Mouse (Mus musculus): ENCODE data around the gene Gpc6. TPM values are rescaled to one million over a fixed set of nuclear protein-coding genes. Genes with fewer than 3 reads are reported as not detected.

The Gpc6 gene
- polyA plus RNA-seq, 1 experiment from 2014 or later = 31.2 TPM

DNA sequence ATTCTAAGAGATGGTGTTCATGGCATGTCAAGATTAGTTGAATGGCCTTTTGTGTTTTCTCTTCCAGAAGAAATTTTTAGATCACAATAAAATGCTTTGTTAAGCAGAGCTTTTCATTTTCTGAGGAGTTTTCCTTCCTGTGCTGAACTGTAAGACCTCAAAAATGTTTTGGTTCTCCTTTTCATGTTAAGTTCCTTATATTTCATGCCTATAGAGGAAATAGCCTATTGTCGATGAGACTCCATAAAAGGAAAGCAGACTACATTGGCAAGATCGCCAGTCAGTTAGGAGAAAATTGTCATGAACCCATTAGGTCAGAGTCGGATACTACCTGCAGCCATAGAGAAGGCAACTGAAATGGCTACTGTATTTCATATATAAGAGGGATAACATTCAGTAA, 278.8 kb downstream of the Gpc6 start:
- Histone ChIP-seq H3K4me3 (ENCODE audit: low read depth, low read length) (no peak overlapping the region), H3K4me1 (ENCODE audit: control insufficient read depth, insufficient read depth, low read length) (no peaks in the 10 kb centered on the region), H3K4me2 (ENCODE audit: low read depth) (no peak overlapping the region), H3K9ac (ENCODE audit: low read length) (no peak overlapping the region), H3K9me3 (ENCODE audit: control insufficient read depth, low read length) (no peaks in the 10 kb centered on the region), H3K27me3 (ENCODE audit: control insufficient read depth, insufficient read depth, low read length) (no peaks in the 10 kb centered on the region), H3K36me3 (ENCODE audit: control insufficient read depth, insufficient read depth, low read length) (no peaks in the 10 kb centered on the region), H3K27ac (ENCODE audit: low read depth, low read length) (no peak overlapping the region)
- no peak for ATAC-seq (ENCODE audit: insufficient read depth, low FRiP score, low TSS enrichment)
- WGBS = 86% methylated on average over 3 of the region's 3 CpGs
- no peak for DNase-seq (ENCODE audit: low spot score)

DNA sequence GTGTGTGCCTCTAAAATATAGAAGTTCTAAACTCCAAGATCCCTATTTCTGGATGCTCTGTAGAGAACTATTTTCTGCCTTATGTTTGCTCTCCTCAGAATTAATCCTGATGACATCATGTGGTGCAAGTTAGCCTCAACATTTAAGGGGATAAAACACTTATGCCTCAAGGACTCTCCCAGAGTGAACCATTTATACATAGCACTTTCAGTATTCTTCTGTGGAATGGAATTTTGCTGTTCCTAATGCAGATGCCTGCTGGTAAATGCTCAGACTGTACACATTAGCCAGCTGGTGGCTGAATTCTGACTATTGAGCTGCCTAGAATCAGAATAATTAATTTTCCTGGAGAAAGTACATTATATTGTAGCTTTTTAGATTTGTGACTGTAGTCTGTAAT, 289.3 kb downstream of the Gpc6 start:
- ATAC-seq (ENCODE audit: insufficient read depth, low FRiP score, low TSS enrichment) (no peak), DNase-seq (ENCODE audit: low spot score) (no peak)
- no peaks in the 10 kb centered on the region for H3K27me3 ChIP-seq (ENCODE audit: control insufficient read depth, insufficient read depth, low read length)
- H3K9ac ChIP-seq (ENCODE audit: low read length) = no peak overlapping the region
- no peak overlapping the region for H3K27ac ChIP-seq (ENCODE audit: low read depth, low read length)
- H3K36me3 ChIP-seq (ENCODE audit: control insufficient read depth, insufficient read depth, low read length) = no peaks in the 10 kb centered on the region; the same call in 1 of the 2 replicates
- no peak overlapping the region for H3K4me2 ChIP-seq (ENCODE audit: low read depth)
- no peak overlapping the region for H3K4me3 ChIP-seq (ENCODE audit: low read depth, low read length)
- no peaks in the 10 kb centered on the region for H3K4me1 ChIP-seq (ENCODE audit: control insufficient read depth, insufficient read depth, low read length)
- no peaks in the 10 kb centered on the region for H3K9me3 ChIP-seq (ENCODE audit: control insufficient read depth, low read length)

DNA sequence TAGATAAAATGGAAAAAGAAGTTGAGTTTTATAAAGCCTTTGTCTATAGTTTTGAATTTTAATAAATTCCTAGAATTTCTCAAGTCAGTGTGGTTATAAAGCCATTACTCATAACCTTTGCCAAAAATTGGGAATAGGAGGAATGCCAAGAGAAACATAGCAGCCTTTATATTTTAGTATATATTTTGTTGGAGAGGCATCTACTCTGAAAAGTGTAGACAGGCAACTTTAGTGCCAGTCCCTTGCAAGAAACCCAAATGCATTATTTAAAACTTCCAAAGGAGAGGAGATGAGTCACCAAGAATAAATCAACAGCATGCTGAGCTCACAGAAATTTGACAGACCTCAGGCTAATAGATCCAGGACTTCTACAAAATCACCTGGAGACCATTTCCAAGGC, 301.8 kb downstream of the Gpc6 start:
- DNase-seq (ENCODE audit: low spot score) (no peak), ATAC-seq (ENCODE audit: insufficient read depth, low FRiP score, low TSS enrichment) (no peak)
- no peak overlapping the region for H3K4me2 ChIP-seq (ENCODE audit: low read depth)

DNA sequence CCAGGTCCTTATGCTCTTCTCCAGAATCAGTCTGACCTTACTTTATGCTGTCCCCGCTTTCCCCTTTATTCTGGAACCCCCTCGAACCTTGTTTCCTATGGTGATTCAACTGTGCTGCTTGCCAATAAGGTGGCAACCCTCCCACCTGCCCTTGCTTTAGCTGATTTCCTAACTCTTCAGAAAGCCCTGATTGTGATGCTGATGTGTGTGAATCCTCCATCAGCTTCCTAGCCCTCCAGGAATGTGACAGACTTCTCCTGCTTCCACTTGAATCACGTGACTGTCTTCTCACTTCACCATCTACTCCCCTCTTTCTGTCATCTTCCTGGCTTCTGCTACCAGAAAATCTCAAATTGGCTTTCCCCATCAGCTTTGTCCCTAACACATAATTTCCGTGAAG, 305.4 kb downstream of the Gpc6 start:
- Histone ChIP-seq H3K27ac (ENCODE audit: low read depth, low read length) (no peak overlapping the region), H3K27me3 (ENCODE audit: control insufficient read depth, insufficient read depth, low read length) (no peaks in the 10 kb centered on the region), H3K9ac (ENCODE audit: low read length) (no peak overlapping the region), H3K4me2 (ENCODE audit: low read depth) (no peak overlapping the region), H3K9me3 (ENCODE audit: control insufficient read depth, low read length) (no peaks in the 10 kb centered on the region), H3K36me3 (ENCODE audit: control insufficient read depth, insufficient read depth, low read length) (no peaks in the 10 kb centered on the region), H3K4me3 (ENCODE audit: low read depth, low read length) (no peak overlapping the region), H3K4me1 (ENCODE audit: control insufficient read depth, insufficient read depth, low read length) (no peaks in the 10 kb centered on the region)
- DNase-seq (ENCODE audit: low spot score) (no peak), ATAC-seq (ENCODE audit: insufficient read depth, low FRiP score, low TSS enrichment) (no peak)
- 56% methylated on average over 4 of the region's 4 CpGs for WGBS

More for the DNA sequence above, 301.8 kb downstream of the Gpc6 start:
- Histone ChIP-seq H3K27me3 (ENCODE audit: control insufficient read depth, insufficient read depth, low read length) (no peaks in the 10 kb centered on the region), H3K9me3 (ENCODE audit: control insufficient read depth, low read length) (no peaks in the 10 kb centered on the region), H3K4me3 (ENCODE audit: low read depth, low read length) (no peak overlapping the region), H3K4me1 (ENCODE audit: control insufficient read depth, insufficient read depth, low read length) (no peaks in the 10 kb centered on the region), H3K9ac (ENCODE audit: low read length) (no peak overlapping the region), H3K27ac (ENCODE audit: low read depth, low read length) (no peak overlapping the region), H3K36me3 (ENCODE audit: control insufficient read depth, insufficient read depth, low read length) (no peaks in the 10 kb centered on the region)

DNA sequence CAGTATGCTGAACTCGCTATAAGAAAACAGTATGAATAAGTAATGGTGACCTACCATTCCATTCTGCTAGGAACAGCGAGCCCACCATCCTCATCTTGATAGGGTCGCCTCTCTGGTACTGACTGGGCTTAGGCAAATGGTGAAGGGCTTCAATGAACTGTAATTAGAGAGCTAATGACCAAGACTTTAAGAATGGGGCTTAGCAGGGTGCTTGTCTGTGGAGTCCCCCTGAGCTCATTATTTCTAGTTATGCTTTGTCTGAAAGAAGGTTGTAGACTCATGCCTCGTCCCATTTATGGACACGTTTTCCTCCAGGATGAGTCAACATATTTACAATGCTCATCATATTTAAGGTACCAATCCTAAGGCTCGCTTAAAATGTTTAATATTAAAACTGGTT, 313.1 kb downstream of the Gpc6 start:
- no peak overlapping the region for H3K4me3 ChIP-seq (ENCODE audit: low read depth, low read length)
- H3K27me3 ChIP-seq (ENCODE audit: control insufficient read depth, insufficient read depth, low read length) = no peaks in the 10 kb centered on the region
- H3K9me3 ChIP-seq (ENCODE audit: control insufficient read depth, low read length) = no peaks in the 10 kb centered on the region
- H3K9ac ChIP-seq (ENCODE audit: low read length) = no peak overlapping the region
- ATAC-seq (ENCODE audit: insufficient read depth, low FRiP score, low TSS enrichment) (no peak), DNase-seq (ENCODE audit: low spot score) (no peak)
- H3K36me3 ChIP-seq (ENCODE audit: control insufficient read depth, insufficient read depth, low read length) = no peaks in the 10 kb centered on the region
- H3K4me2 ChIP-seq (ENCODE audit: low read depth) = no peak overlapping the region
- no peak overlapping the region for H3K27ac ChIP-seq (ENCODE audit: low read depth, low read length)
- WGBS = 84% methylated on average over 6 of the region's 6 CpGs
- H3K4me1 ChIP-seq (ENCODE audit: control insufficient read depth, insufficient read depth, low read length) = no peaks in the 10 kb centered on the region

DNA sequence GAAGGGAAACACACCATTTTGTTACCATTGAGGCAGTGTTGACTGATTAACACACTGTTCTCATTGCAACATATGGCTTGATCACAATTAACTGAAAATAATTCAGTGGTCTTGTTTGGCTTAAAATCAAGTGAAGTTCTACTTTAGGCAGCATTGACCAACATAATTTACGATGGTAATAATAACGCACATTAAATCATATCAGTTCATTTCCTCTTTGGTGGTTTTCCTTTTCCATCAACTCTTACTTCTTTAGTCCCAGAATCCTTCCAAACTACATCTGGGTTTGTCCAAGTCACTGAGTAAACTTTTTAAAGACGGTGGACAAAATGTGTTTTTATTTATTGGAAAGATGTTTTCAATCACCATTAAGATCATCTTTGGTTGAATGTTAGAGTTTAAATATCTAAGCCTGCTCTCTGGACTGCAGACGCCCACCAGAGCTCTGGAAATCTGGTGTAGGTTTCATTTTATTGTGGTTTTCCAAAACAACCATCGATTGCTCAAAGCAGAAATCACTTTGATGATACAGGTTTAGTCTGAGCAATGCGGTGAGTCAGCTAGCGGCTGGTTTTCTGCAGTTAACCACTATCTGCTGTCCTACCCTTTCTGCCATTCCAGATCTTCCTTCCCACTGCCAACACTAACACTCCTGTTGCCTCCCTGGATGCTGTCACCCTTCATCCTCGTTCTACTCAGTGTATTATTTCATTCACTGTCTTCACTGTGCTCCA, 314.7 kb downstream of the Gpc6 start:
- Histone ChIP-seq H3K4me1 (ENCODE audit: control insufficient read depth, insufficient read depth, low read length) (no peaks in the 10 kb centered on the region), H3K4me2 (ENCODE audit: low read depth) (no peak overlapping the region), H3K27ac (ENCODE audit: low read depth, low read length) (no peak overlapping the region), H3K9ac (ENCODE audit: low read length) (no peak overlapping the region), H3K9me3 (ENCODE audit: control insufficient read depth, low read length) (no peaks in the 10 kb centered on the region), H3K27me3 (ENCODE audit: control insufficient read depth, insufficient read depth, low read length) (no peaks in the 10 kb centered on the region), H3K4me3 (ENCODE audit: low read depth, low read length) (no peak overlapping the region), H3K36me3 (ENCODE audit: control insufficient read depth, insufficient read depth, low read length) (no peaks in the 10 kb centered on the region)
- DNase-seq (ENCODE audit: low spot score) = no peak
- ATAC-seq (ENCODE audit: insufficient read depth, low FRiP score, low TSS enrichment) = no peak
- WGBS = 85% methylated on average over 8 of the region's 8 CpGs

DNA sequence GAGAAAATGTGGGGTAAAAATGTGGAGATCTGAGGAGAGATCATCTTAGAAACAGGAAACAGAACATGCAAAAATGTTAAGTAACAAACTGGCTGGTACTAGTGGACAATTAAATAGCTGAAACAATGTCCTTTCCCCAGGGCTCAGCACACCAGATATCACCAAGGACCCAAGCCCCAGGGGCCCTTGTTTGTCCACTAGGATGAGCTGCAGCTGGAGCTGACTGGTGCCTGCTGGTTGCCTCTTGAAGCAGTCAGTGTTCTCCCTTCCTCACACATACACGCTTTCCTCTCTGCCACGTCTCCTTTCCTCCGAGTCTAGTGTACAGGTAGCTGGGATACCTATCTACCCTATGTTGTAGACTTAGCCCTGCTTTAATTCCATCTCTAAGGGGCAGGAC, 320.5 kb downstream of the Gpc6 start:
- H3K27me3 ChIP-seq (ENCODE audit: control insufficient read depth, insufficient read depth, low read length) = no peaks in the 10 kb centered on the region
- DNase-seq (ENCODE audit: low spot score) = no peak
- H3K4me3 ChIP-seq (ENCODE audit: low read depth, low read length) = no peak overlapping the region
- no peaks in the 10 kb centered on the region for H3K4me1 ChIP-seq (ENCODE audit: control insufficient read depth, insufficient read depth, low read length)
- WGBS = 91% methylated on average over 3 of the region's 3 CpGs
- no peak overlapping the region for H3K9ac ChIP-seq (ENCODE audit: low read length)
- no peak overlapping the region for H3K4me2 ChIP-seq (ENCODE audit: low read depth)
- no peaks in the 10 kb centered on the region for H3K36me3 ChIP-seq (ENCODE audit: control insufficient read depth, insufficient read depth, low read length)
- H3K9me3 ChIP-seq (ENCODE audit: control insufficient read depth, low read length) = no peaks in the 10 kb centered on the region
- ATAC-seq (ENCODE audit: insufficient read depth, low FRiP score, low TSS enrichment) = no peak
- no peak overlapping the region for H3K27ac ChIP-seq (ENCODE audit: low read depth, low read length)

DNA sequence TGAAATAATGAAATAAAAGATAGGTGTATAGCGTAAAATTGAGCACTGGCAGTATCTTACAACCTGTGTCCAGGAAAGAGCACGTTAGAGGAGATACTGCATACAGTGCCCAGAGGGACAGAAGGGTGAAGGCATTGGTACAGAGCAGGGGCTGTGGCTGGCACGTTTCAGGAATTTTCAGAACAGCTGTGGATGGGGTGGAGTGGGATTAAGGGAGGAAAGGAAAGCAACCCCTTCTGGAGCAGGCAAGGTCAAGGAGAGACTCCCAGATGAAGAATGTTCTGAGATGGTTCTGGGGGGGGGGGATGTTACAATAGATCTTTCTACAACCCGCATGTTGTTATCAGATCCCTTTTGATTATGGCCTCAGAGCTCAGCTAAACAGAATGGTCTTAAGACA, 331.1 kb downstream of the Gpc6 start:
- no peaks in the 10 kb centered on the region for H3K9me3 ChIP-seq (ENCODE audit: control insufficient read depth, low read length)
- no peak overlapping the region for H3K9ac ChIP-seq (ENCODE audit: low read length)
- DNase-seq (ENCODE audit: low spot score) (no peak), ATAC-seq (ENCODE audit: insufficient read depth, low FRiP score, low TSS enrichment) (no peak)
- H3K4me2 ChIP-seq (ENCODE audit: low read depth) = no peak overlapping the region
- no peak overlapping the region for H3K4me3 ChIP-seq (ENCODE audit: low read depth, low read length)
- no peaks in the 10 kb centered on the region for H3K4me1 ChIP-seq (ENCODE audit: control insufficient read depth, insufficient read depth, low read length)
- no peak overlapping the region for H3K27ac ChIP-seq (ENCODE audit: low read depth, low read length)
- H3K27me3 ChIP-seq (ENCODE audit: control insufficient read depth, insufficient read depth, low read length) = no peaks in the 10 kb centered on the region
- WGBS = 88% methylated on average over 4 of the region's 4 CpGs
- H3K36me3 ChIP-seq (ENCODE audit: control insufficient read depth, insufficient read depth, low read length) = no peaks in the 10 kb centered on the region

DNA sequence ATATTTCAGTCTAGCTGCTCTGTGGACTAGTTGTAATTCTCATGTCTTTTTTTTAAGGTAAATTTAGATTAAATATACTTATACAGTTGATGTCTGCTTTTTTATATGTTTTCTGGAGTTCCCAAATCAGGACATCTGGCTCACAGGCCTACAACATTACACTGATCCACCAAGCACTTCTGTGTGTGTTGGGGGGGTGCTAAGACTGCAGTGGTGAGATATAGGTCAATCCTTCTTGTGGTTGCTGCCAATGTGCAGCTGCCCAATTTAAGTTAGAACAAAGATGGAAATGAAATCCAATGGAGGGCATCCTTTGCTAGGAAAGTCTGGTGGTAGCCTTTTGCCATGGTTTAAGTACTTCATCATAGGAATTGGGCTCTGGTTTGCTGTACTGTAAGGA, 340.5 kb downstream of the Gpc6 start:
- H3K27me3 ChIP-seq (ENCODE audit: control insufficient read depth, insufficient read depth, low read length) = no peaks in the 10 kb centered on the region
- DNase-seq (ENCODE audit: low spot score) (no peak), ATAC-seq (ENCODE audit: insufficient read depth, low FRiP score, low TSS enrichment) (no peak)
- no peak overlapping the region for H3K9ac ChIP-seq (ENCODE audit: low read length)
- no peak overlapping the region for H3K4me2 ChIP-seq (ENCODE audit: low read depth)
- H3K27ac ChIP-seq (ENCODE audit: low read depth, low read length) = no peak overlapping the region
- H3K4me1 ChIP-seq (ENCODE audit: control insufficient read depth, insufficient read depth, low read length) = no peaks in the 10 kb centered on the region
- no peaks in the 10 kb centered on the region for H3K9me3 ChIP-seq (ENCODE audit: control insufficient read depth, low read length)
- no peak overlapping the region for H3K4me3 ChIP-seq (ENCODE audit: low read depth, low read length)
- no peaks in the 10 kb centered on the region for H3K36me3 ChIP-seq (ENCODE audit: control insufficient read depth, insufficient read depth, low read length)
